8 mouse cellular contexts compared by ENCODE assay signal in genomic region chr7:112180235-112180705, GRCm38 (mm10). TPM values are rescaled to one million over a fixed set of nuclear protein-coding genes. Genes with fewer than 3 reads are reported as not detected.
DNase-seq lines count a peak whose midpoint lies in the region; ATAC-seq lines count a peak whose summit lies in the region.

No protein-coding gene starts in this region.

- 11% methylated on average over 10 of the region's 10 CpGs for WGBS in intestine, embryonic 15.5 days

- H3K4me1 ChIP-seq in intestine, embryonic 15.5 days (replicated peaks), result peaks cover 8% of the 10 kb centered on the region; the same call in 1 of the 2 replicates

- no peak overlapping the region for H3K27ac ChIP-seq in intestine, embryonic 15.5 days

- no peak overlapping the region for H3K4me3 ChIP-seq in intestine, embryonic 15.5 days (replicated peaks)

- H3K36me3 ChIP-seq in intestine, embryonic 15.5 days, result no peaks in the 10 kb centered on the region

- H3K4me2 ChIP-seq in intestine, embryonic 15.5 days (replicated peaks), result peak overlapping the region; percentile 35

- H3K9ac ChIP-seq in intestine, embryonic 15.5 days, result no peak overlapping the region

- intact Hi-C loops in gastrocnemius, postnatal 36 days (cut with DNase I), result no loop called here
- intact Hi-C loops in left cerebral cortex, postnatal 14 days (cut with DNase I), result loop anchor here (2.0 to 5.0 kb wide), 4 partner anchors 47 to 157 kb away; partner anchors contain the start of gene Mical2

- peak; percentile 83 to 92 for DNase-seq in adrenal gland, adult (ENCODE audit: inconsistent age in 2 of 2, low spot score in 1 of 2)
- peak; percentile 94 for DNase-seq in embryo, embryonic 10.5 days (ENCODE audit: low spot score)
- DNase-seq in gastrocnemius, postnatal 36 days, result peak; percentile 71 to 72
- peak; percentile 89 to 92 for DNase-seq in left cerebral cortex, postnatal 14 days (ENCODE audit: low spot score in 2 of 2)
- DNase-seq in mesoderm, embryonic 11.5 days (ENCODE audit: low read depth, low spot score), result peak; percentile 93
- DNase-seq in right cerebral cortex, postnatal 36 days (ENCODE audit: low spot score in 2 of 2), result peak; percentile 77 to 78
- DNase-seq in urinary bladder, postnatal 4 days (ENCODE audit: low spot score in 2 of 2), result peak; percentile 79 to 88

- ATAC-seq in intestine, embryonic 15.5 days, result peak; percentile 78

- no peaks in the 10 kb centered on the region for H3K27me3 ChIP-seq in intestine, embryonic 15.5 days (replicated peaks)

- no peaks in the 10 kb centered on the region for H3K9me3 ChIP-seq in intestine, embryonic 15.5 days

RNA-seq across cellular contexts. Expression of gene Dkk3, which starts 21.4 kb away (rescaled TPM):
- 1 to 10 TPM; 1.6 to 2.5 TPM for total RNA-seq in gastrocnemius, postnatal 36 days (2021)
- 26.0 and 27.1 TPM in 2 replicates for polyA plus RNA-seq in intestine, embryonic 15.5 days (2015; fragmentation: Nextera tagmentation; extraction: Ambion mirVana)
- 100 to 1,000 TPM in 1 of 2 experiments, 10 to 100 TPM in 1; 97.1 to 119 TPM for total RNA-seq in left cerebral cortex, postnatal 14 days (2021)

RNA-seq across cellular contexts. Expression of gene Mical2, which starts 45.4 kb away (rescaled TPM):
- 100 to 1,000 TPM; 194 to 214 TPM for total RNA-seq in gastrocnemius, postnatal 36 days (2021)
- polyA plus RNA-seq in intestine, embryonic 15.5 days (2015; fragmentation: Nextera tagmentation; extraction: Ambion mirVana), result 18.6 and 19.4 TPM in 2 replicates
- 100 to 1,000 TPM; 497 to 557 TPM for total RNA-seq in left cerebral cortex, postnatal 14 days (2021)

Comparison
In these comparisons a context has a peak if more than half of its experiments do, and no peak if none do; other contexts are left out.
1. RNA of gene Dkk3, which starts 21.4 kb away (total RNA-seq): 97.1 to 119 TPM in left cerebral cortex, postnatal 14 days; 1.6 to 2.5 TPM in gastrocnemius, postnatal 36 days; every median in the first group is over 10 times any median in the second.
2. Peak in every context shown above with its lines, with median percentiles within 50 percentile points of each other: DNase-seq.